Mouse (Mus musculus) stomach, postnatal 0 days (tissue): ENCODE measurements around the gene Nars2.

Source experiments
- CTCF ChIP-seq: IDR thresholded peaks from 2 replicates; pipeline ENCODE4 v1.5.1; 2016; ENCODE audit warnings: antibody characterized with exemption, low read depth, mild to moderate bottlenecking, moderate library complexity
- EP300 ChIP-seq: optimal IDR thresholded peaks from 2 replicates; pipeline ENCODE3; 2016; ENCODE audit warnings: antibody characterized with exemption

DNA sequence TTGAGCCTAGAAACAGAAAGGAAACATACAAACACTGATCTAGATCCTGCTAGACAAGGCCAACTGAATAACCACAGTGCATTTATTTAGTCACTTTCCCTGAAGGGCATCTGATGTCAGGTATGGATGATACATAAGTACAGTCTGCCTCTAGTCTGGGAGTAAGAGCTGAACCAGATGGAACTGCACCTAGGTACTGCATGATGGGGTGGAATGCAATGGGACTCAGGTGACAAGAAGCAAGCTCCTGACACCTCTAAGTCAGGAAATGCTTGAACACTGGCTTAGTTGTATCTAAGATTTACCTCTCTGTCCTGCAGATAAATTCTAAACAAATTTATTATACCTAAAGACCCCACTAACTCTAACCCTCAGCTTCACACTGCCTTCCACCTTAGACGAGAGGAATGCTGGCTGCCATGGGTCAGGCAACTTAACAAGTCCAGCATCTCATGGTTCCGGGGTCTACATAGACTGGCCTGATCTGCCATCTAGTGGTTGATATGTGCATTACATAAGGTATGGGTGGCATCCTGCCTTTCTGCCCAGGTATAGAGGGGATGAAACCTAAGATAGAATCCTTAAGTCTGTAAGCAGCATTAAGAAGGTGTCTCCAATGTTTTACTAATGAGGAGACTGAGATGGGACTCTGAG lies 35.7 kb upstream of the Nars2 start:
- TF ChIP-seq EP300: no peak
- peak; percentile 96 for TF ChIP-seq CTCF
